Mouse (Mus musculus) right cerebral cortex, adult 2 months (tissue): ENCODE measurements at regions not wholly inside any gene's neighbourhood (a gene's known extent, or its start where the extent isn't known, plus 50 kb on each side); places are given as distances from the start of the nearest gene placed in this dataset.
"Not testable (repeated sequence)": the region's sequence is repeated elsewhere in the genome, so short reads cannot be mapped to it uniquely, and the experiment has no call there.

ENCODE experiments used
- DNase-seq, 2 experiments: peaks; one replicate each; pipeline ENCODE4 v3.0.0; 2021 to 2022; ENCODE audit warnings: low spot score in 2 of 2

GRCm38 (mm10) chr15:14253602-14254301 lies 1080.3 kb upstream of the Cdh6 start:
- DNase-seq: no peak

DNA sequence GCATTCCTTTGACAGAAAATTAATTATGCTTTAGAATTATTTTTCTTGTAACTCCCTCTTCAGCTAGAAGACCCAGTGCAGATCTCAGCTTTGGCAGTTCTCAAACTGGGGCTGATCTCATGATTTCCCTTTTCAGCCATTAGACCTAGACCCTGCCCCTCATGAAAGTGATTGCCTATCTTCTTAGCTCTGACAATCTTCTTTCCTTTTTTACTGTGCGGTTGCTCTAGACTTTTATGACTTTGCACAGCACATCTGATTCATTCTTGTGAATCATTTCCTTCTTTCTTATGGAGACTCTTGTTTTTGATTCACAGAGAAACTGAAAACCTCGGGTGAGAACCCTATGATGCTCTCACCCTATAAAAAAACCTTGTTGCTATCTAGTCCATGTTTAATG lies 1078.3 kb upstream of the Cdh6 start:
- no peak for DNase-seq

GRCm38 (mm10) chr15:14215236-14215635 lies 1041.8 kb upstream of the Cdh6 start:
- DNase-seq: no peak

DNA sequence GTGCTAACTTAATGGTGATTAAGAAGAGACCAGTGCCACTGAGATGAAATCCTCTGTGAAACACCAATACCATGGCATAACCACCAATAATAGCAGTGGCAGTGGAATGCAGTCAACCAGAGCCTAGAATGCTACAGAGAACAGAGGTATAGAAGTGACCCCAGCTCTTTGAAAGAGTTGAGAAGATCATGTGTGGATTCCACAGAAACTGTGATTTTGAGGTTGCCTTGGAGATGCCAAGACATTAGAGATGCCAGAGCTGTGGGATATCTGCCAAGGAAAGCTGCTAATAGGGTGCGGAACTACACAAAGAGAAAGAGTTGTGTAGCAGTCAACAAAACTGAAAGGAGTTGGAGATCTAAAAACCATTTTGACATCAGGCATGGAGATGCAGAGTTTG lies 1041.3 kb upstream of the Cdh6 start:
- DNase-seq: peak in 1 of 2 experiments; percentile 3

DNA sequence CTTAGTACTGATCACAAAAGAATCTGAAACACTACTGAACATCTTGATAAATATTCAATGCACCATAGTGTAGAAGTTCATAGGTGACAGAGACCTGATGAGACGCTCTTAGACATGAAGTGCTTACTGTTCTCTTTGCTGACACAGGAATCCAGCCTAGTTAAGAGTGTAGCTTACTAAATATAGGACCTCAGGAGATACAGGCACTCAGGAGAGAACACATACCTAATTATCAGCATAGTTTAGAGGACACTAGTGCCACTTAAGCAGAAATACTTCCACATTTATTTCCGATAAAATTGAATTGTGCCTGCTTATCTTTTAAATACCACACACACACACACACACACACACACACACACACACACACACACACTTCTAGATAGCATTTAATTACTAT lies 1004.0 kb upstream of the Cdh6 start:
- DNase-seq: no peak

GRCm38 (mm10) chr15:14137402-14137801 lies 963.9 kb upstream of the Cdh6 start:
- no peak for DNase-seq

DNA sequence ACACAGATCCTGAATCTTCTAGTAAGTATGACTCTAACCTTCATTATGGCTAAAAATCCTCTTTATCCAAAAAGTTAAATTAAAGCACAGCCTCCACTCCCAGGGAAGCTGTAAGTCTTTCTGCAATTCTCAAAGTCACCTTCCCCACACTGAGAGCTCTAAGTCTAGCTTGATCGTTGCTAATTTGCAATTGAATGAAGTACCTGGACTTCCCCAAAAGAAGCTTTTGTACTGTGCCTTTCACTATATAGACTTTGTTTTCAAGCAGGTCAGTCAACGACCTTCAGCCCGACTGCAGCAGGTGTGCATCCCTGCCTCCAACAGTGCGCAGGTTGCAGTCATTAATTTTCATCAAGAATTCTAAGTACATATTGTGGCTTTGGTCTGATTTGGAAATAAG lies 950.4 kb upstream of the Cdh6 start:
- no peak for DNase-seq

DNA sequence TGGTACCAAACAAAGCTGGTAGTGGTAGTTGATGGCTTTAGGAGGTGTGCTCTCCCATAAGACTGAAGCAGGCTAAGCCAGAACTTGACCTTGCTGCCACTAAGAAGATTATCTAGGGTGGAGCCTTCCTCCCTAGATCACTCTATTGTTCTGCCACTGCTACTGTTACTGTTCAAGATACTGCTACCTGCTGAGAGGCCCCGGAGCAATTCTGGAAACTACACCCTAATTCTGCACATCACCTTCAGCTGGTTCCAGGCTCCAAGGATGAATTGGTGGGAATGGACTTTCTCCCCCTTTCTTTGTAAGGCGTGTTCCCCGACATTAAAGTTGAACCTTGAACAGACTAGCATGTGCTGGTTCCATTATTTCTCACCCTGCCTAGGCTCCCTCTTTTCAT lies 944.8 kb upstream of the Cdh6 start:
- DNase-seq: not testable (repeated sequence)

DNA sequence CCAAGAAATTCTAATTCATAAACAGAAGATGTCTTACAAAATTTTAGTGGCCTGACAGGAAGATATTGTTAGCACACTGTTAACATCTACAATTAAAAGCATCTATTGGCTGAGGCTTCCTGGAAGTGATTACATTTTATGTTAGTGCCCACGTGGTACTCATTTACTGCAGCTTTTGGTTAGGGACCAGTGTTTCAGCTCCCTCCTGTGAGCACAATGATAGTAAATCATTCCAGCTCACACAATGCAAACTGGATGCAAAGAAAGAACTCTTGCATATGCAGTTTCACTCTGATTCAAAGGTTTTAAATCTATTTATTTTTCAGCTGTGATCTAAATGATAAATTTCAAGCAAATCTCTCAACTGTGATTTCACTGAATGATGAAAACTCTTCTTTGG lies 928.3 kb upstream of the Cdh6 start:
- DNase-seq: no peak

DNA sequence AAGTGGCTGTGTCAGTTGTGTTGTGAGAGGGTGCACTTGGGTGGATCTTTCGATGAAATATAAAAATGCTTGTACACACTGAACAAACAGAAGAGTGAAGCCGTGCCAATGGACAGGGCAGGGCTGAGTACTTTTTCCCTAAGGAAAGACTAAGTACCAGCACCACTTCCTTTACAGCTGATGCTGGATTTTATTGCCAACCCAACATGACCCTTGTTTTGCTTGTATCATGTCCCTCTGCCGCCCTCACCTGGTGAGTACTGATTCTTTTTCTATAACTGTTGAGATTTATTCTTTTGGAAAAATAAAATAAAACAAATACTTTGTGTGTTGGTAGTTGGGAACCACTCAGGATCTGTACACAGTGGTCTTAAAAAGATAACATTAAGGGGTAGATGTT lies 878.4 kb upstream of the Cdh6 start:
- DNase-seq: peak; percentile 20 to 31
